Mouse (Mus musculus): ENCODE measurements around the gene Gm13287. TPM values are rescaled to one million over a fixed set of nuclear protein-coding genes. Genes with fewer than 3 reads are reported as not detected.

Gene Gm13287
- polyA plus RNA-seq, 1 experiment from 2014 or later: not detected

DNA sequence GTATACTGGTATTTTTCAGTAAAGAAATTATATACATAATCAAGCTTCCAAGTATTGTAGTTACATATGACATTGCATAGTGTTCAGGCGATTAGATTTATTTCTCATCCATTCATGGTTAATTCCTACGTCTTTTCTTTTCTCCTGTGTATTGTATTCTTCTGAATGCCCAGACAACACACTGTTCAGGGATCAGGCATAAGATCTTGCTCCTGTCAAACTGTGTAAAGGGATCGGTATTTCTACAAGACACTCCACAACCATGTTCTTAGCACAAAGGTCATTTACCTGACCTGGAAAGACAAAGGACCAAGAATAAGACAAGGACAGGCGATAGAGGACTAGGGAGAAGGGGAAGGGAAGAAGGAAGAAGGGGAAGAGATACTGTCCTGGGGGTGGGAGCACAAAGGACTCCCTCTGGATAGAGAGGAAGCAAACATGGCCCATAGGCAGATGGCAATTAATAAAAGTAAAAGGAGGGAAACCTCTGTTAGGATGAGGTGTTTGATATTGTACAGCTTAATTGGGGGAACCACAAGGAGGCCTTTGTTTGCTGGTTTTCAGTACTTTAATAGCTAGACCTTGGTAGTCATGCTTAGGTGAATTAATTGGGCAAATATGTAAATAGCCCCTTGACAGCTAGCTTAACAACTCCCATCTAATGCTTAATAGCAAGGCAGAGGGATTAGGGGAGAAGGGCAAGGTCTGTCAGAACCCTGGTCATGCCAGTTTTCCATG, 48.1 kb downstream of the Gm13287 start:
- ATAC-seq (ENCODE audit: insufficient number of reproducible peaks, insufficient read depth, low FRiP score, low TSS enrichment): no peak
- Histone ChIP-seq H3K4me3 (no peak overlapping the region), H3K9me3 (no peaks in the 10 kb centered on the region), H3K36me3 (no peaks in the 10 kb centered on the region), H3K4me2 (replicated peaks) (no peak overlapping the region), H3K27me3 (no peaks in the 10 kb centered on the region), H3K9ac (no peak overlapping the region), H3K27ac (no peak overlapping the region), H3K4me1 (no peaks in the 10 kb centered on the region; the same call in 1 of the 2 replicates)
- WGBS: 57% methylated on average over 4 of the region's 4 CpGs

Other genes starting within 250 kb of the Gm13287 start
- not detected in 2 replicates for gene Ifna15, start 245.0 kb upstream of the Gm13287 start, polyA plus RNA-seq (2016; fragmentation: Nextera tagmentation; extraction: Ambion mirVana)
- gene Ifna14, start 231.5 kb upstream of the Gm13287 start, polyA plus RNA-seq (2016; fragmentation: Nextera tagmentation; extraction: Ambion mirVana): not detected in 2 replicates
- gene Ifna9, start 210.9 kb upstream of the Gm13287 start, polyA plus RNA-seq (2016; fragmentation: Nextera tagmentation; extraction: Ambion mirVana): not detected in 2 replicates
- gene Ifna12, start 199.9 kb upstream of the Gm13287 start, polyA plus RNA-seq (2016; fragmentation: Nextera tagmentation; extraction: Ambion mirVana): not detected in 2 replicates
- gene C87499, start 168.8 kb upstream of the Gm13287 start, polyA plus RNA-seq (2016; fragmentation: Nextera tagmentation; extraction: Ambion mirVana): not detected in 2 replicates
- not detected in 2 replicates for gene Ifna13, start 158.8 kb upstream of the Gm13287 start, polyA plus RNA-seq (2016; fragmentation: Nextera tagmentation; extraction: Ambion mirVana)
- not detected in 2 replicates for gene Ifna16, start 126.3 kb upstream of the Gm13287 start, polyA plus RNA-seq (2016; fragmentation: Nextera tagmentation; extraction: Ambion mirVana)
- not detected in 2 replicates for gene Ifna2, start 119.3 kb upstream of the Gm13287 start, polyA plus RNA-seq (2016; fragmentation: Nextera tagmentation; extraction: Ambion mirVana)
- gene Ifnab, start 111.9 kb upstream of the Gm13287 start, polyA plus RNA-seq (2016; fragmentation: Nextera tagmentation; extraction: Ambion mirVana): not detected in 2 replicates
- 1.5 and 1.8 TPM in 2 replicates for gene Gm26566, start 81.4 kb upstream of the Gm13287 start, polyA plus RNA-seq (2016; fragmentation: Nextera tagmentation; extraction: Ambion mirVana)
- gene Klhl9, start 80.8 kb upstream of the Gm13287 start, polyA plus RNA-seq (2016; fragmentation: Nextera tagmentation; extraction: Ambion mirVana): 130 and 143 TPM in 2 replicates
- gene Gm13271, start 48.4 kb upstream of the Gm13287 start, polyA plus RNA-seq (2016; fragmentation: Nextera tagmentation; extraction: Ambion mirVana): not detected in 2 replicates
- 0.32 and 0.41 TPM in 2 replicates for gene Gm13283, start 43.1 kb upstream of the Gm13287 start, polyA plus RNA-seq (2016; fragmentation: Nextera tagmentation; extraction: Ambion mirVana)
- gene Gm13290, start 29.4 kb upstream of the Gm13287 start, polyA plus RNA-seq (2016; fragmentation: Nextera tagmentation; extraction: Ambion mirVana): 0.37 TPM in 1 of 2 replicates, not detected in the other
- gene Gm13289, start 26.3 kb upstream of the Gm13287 start, polyA plus RNA-seq (2016; fragmentation: Nextera tagmentation; extraction: Ambion mirVana): not detected in 2 replicates
- gene Gm13272, start 23.4 kb upstream of the Gm13287 start, polyA plus RNA-seq (2016; fragmentation: Nextera tagmentation; extraction: Ambion mirVana): not detected in 2 replicates
- 0.20 and 0.32 TPM in 2 replicates for gene Ifnz, start 21.1 kb upstream of the Gm13287 start, polyA plus RNA-seq (2016; fragmentation: Nextera tagmentation; extraction: Ambion mirVana)
- gene Gm13276, start 17.5 kb upstream of the Gm13287 start, polyA plus RNA-seq (2016; fragmentation: Nextera tagmentation; extraction: Ambion mirVana): not detected in 2 replicates
- gene Gm13277, start 14.6 kb upstream of the Gm13287 start, polyA plus RNA-seq (2016; fragmentation: Nextera tagmentation; extraction: Ambion mirVana): not detected in 2 replicates
- not detected in 2 replicates for gene Gm13278, start 11.7 kb upstream of the Gm13287 start, polyA plus RNA-seq (2016; fragmentation: Nextera tagmentation; extraction: Ambion mirVana)
- gene Gm13275, start 8.8 kb upstream of the Gm13287 start, polyA plus RNA-seq (2016; fragmentation: Nextera tagmentation; extraction: Ambion mirVana): not detected in 2 replicates
- gene Gm13279, start 5.9 kb upstream of the Gm13287 start, polyA plus RNA-seq (2016; fragmentation: Nextera tagmentation; extraction: Ambion mirVana): not detected in 2 replicates
- 1.0 and 1.5 TPM in 2 replicates for gene Gm13285, start 3.6 kb upstream of the Gm13287 start, polyA plus RNA-seq (2016; fragmentation: Nextera tagmentation; extraction: Ambion mirVana)
- gene Gm13288, start 2.3 kb downstream of the Gm13287 start, polyA plus RNA-seq (2016; fragmentation: Nextera tagmentation; extraction: Ambion mirVana): 0.15 TPM in 1 of 2 replicates, not detected in the other
- gene Ifna7, start 13.0 kb downstream of the Gm13287 start, polyA plus RNA-seq (2016; fragmentation: Nextera tagmentation; extraction: Ambion mirVana): not detected in 2 replicates
- not detected in 2 replicates for gene Ifna11, start 16.7 kb downstream of the Gm13287 start, polyA plus RNA-seq (2016; fragmentation: Nextera tagmentation; extraction: Ambion mirVana)
- gene Ifna6, start 24.2 kb downstream of the Gm13287 start, polyA plus RNA-seq (2016; fragmentation: Nextera tagmentation; extraction: Ambion mirVana): not detected in 2 replicates
- not detected in 2 replicates for gene Ifna5, start 32.3 kb downstream of the Gm13287 start, polyA plus RNA-seq (2016; fragmentation: Nextera tagmentation; extraction: Ambion mirVana)
- gene Ifna4, start 38.6 kb downstream of the Gm13287 start, polyA plus RNA-seq (2016; fragmentation: Nextera tagmentation; extraction: Ambion mirVana): not detected in 2 replicates
- not detected in 2 replicates for gene Ifna1, start 46.8 kb downstream of the Gm13287 start, polyA plus RNA-seq (2016; fragmentation: Nextera tagmentation; extraction: Ambion mirVana)
- gene Ifne, start 76.9 kb downstream of the Gm13287 start, polyA plus RNA-seq (2016; fragmentation: Nextera tagmentation; extraction: Ambion mirVana): not detected in 2 replicates